Mouse (Mus musculus): ENCODE results near the gene Efr3b. TPM values are rescaled to one million over a fixed set of nuclear protein-coding genes. Genes with fewer than 3 reads are reported as not detected.
A peak's percentile ranks its signal among the peaks of the same experiment; 100 is the strongest.
"Not testable (repeated sequence)": the region's sequence is repeated elsewhere in the genome, so short reads cannot be mapped to it uniquely, and the experiment has no call there.

Efr3b gene
- polyA plus RNA-seq, 1 experiment = 0.83 TPM

DNA sequence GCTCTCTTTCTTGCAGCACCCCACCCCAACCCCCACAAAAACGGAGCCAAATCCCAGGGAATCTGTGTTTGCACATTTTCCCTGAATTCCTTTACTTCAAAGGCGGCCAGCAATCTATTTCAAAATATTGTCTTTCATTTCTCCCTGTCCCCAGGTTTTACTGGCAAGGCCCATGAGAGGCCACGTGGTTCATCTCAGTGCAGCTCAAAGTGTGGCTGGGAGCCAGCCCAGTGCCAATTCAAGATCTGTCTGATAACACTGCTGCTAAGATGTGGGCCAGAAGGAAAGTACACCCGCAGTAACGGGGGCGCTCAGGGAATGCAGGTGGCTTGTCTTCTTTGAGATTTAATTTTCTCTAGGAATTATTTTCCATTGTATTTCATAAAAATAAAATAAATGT lies 56.5 kb downstream of the Efr3b start:
- Histone ChIP-seq H3K27me3 (ENCODE audit: control insufficient read depth, insufficient read depth, low read length) (no peaks in the 10 kb centered on the region), H3K4me1 (ENCODE audit: control insufficient read depth, insufficient read depth, low read length) (peaks cover 6% of the 10 kb centered on the region), H3K4me3 (ENCODE audit: control insufficient read depth, low read depth, low read length) (no peak overlapping the region), H3K27ac (ENCODE audit: control insufficient read depth, insufficient read depth, low read depth, low read length) (no peak overlapping the region), H3K36me3 (ENCODE audit: control insufficient read depth, insufficient read depth, low read length) (no peaks in the 10 kb centered on the region)
- TF ChIP-seq POLR2A (IDR thresholded peaks at IDR 0.05; ENCODE audit: control insufficient read depth, low read depth, low read length) (no peak), CTCF (IDR thresholded peaks at IDR 0.05; ENCODE audit: control insufficient read depth, insufficient read depth, insufficient replicate concordance, low read depth, low read length) (no peak)

DNA sequence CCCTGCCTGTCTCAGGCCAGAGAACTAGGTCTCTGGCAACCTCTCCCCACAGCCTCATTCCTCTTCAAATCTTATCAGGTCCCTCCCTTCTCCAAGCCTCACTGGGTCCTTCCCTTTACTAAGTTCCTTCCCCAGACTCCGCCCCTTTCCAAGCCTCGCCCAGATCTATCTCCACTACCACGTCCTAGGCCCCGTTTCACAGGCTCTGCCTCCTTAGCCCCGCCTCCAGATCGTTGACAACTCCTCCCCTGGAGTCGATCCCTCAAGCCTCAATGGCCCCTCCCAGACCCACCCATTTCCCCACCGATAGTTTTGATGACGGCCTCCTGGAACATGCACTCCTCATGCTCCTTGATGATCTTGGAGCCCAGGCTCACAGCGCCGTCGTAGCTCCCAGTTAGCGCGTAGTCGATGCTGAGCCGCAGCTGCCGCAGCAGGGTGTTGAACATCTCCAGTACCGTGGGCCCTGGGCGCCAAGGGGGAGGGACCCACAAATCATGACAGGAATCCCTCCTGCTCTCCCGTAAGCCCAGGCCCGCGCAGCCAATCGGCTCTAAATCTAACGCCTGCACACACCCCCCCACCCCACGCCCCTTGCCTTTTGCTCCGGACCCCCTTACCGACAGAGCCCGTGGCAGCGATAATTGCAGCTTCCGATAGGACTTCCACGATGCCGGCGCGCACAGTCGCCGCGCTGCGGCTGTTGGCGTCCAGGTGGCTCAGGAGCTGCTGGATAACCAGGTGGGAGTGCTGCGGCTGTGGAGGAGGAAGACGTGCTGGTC lies 57.2 kb downstream of the Efr3b start:
- Histone ChIP-seq H3K36me3 (ENCODE audit: control insufficient read depth, insufficient read depth, low read length) (no peaks in the 10 kb centered on the region), H3K27me3 (ENCODE audit: control insufficient read depth, insufficient read depth, low read length) (no peaks in the 10 kb centered on the region), H3K4me1 (ENCODE audit: control insufficient read depth, insufficient read depth, low read length) (peaks cover 6% of the 10 kb centered on the region), H3K4me3 (ENCODE audit: control insufficient read depth, low read depth, low read length) (peak overlapping the region; percentile 75), H3K27ac (ENCODE audit: control insufficient read depth, insufficient read depth, low read depth, low read length) (0 out of 2 replicates have a peak overlapping the region, but pooled peaks have one; percentile 20)
- TF ChIP-seq POLR2A (IDR thresholded peaks at IDR 0.05; ENCODE audit: control insufficient read depth, low read depth, low read length) (0 out of 2 replicates have a peak, but pooled peaks have one; percentile 19), CTCF (IDR thresholded peaks at IDR 0.05; ENCODE audit: control insufficient read depth, insufficient read depth, insufficient replicate concordance, low read depth, low read length) (no peak)

DNA sequence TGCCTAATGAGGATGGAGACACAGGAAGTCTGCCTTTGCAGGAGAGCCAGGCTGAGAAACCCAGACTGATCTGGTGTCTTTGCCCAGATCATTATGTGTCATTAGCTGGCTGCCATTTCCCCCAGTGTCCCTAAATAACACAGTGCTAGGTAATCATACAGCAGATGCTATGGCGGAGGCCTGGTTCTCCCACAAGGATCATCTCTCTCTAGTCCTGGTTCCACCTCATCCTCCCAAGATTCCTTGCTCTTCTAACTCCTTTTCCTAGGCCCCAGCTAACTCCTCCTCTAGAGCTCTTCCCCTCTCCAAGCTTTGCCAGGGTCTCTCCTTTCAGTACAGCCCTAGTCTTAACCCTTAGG lies 57.7 kb downstream of the Efr3b start:
- Histone ChIP-seq H3K27me3 (ENCODE audit: control insufficient read depth, insufficient read depth, low read length) (no peaks in the 10 kb centered on the region), H3K27ac (ENCODE audit: control insufficient read depth, insufficient read depth, low read depth, low read length) (0 out of 2 replicates have a peak overlapping the region, but pooled peaks have one; percentile 20), H3K4me1 (ENCODE audit: control insufficient read depth, insufficient read depth, low read length) (peaks cover 6% of the 10 kb centered on the region), H3K36me3 (ENCODE audit: control insufficient read depth, insufficient read depth, low read length) (no peaks in the 10 kb centered on the region), H3K4me3 (ENCODE audit: control insufficient read depth, low read depth, low read length) (peak overlapping the region; percentile 75)
- TF ChIP-seq CTCF (IDR thresholded peaks at IDR 0.05; ENCODE audit: control insufficient read depth, insufficient read depth, insufficient replicate concordance, low read depth, low read length) (no peak), POLR2A (IDR thresholded peaks at IDR 0.05; ENCODE audit: control insufficient read depth, low read depth, low read length) (no peak)

DNA sequence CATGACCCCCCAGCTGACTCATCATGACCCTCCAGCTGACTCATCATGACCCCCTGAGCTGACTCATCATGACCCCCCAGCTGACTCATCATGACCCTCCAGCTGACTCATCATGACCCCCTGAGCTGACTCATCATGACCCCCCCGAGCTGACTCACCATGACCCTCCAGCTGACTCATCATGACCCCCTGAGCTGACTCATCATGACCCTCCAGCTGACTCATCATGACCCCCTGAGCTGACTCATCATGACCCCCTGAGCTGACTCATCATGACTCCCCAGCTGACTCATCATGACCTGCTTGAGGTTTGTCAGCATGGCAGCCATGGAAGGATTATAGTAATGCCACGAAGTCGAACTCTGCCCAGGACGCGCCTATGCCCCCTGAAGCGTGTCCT lies 65.5 kb downstream of the Efr3b start:
- H3K27me3 ChIP-seq (ENCODE audit: control insufficient read depth, insufficient read depth, low read length); H3K4me1 ChIP-seq (ENCODE audit: control insufficient read depth, insufficient read depth, low read length); H3K4me3 ChIP-seq (ENCODE audit: control insufficient read depth, low read depth, low read length); H3K36me3 ChIP-seq (ENCODE audit: control insufficient read depth, insufficient read depth, low read length); H3K27ac ChIP-seq (ENCODE audit: control insufficient read depth, insufficient read depth, low read depth, low read length): not testable (repeated sequence)

DNA sequence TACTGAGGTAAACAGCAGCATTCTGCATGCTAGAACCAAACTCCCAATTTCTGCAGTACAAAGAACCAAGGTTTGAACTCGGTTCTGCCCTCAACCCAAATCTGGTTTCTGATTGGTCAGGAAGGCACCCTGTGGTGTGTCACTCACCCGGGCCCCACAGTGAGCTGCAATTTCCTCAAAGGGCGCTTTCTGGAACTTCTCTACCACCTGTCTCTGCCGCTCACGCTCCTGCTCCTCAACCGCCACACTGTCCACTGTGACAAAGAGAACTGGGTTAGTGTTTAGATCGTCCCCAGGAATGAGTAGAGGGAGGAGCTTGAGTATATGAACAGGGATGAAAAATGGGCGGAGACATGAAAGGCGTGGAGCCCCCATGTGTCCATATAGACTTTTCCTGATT lies 70.3 kb downstream of the Efr3b start:
- no peak overlapping the region for H3K27ac ChIP-seq (ENCODE audit: control insufficient read depth, insufficient read depth, low read depth, low read length)
- peak overlapping the region; percentile 41 for H3K4me3 ChIP-seq (ENCODE audit: control insufficient read depth, low read depth, low read length)
- no peaks in the 10 kb centered on the region; the same call in none of the 2 replicates for H3K4me1 ChIP-seq (ENCODE audit: control insufficient read depth, insufficient read depth, low read length)
- no peak for TF ChIP-seq POLR2A (IDR thresholded peaks at IDR 0.05; ENCODE audit: control insufficient read depth, low read depth, low read length)
- TF ChIP-seq CTCF (IDR thresholded peaks at IDR 0.05; ENCODE audit: control insufficient read depth, insufficient read depth, insufficient replicate concordance, low read depth, low read length) = no peak
- no peaks in the 10 kb centered on the region for H3K36me3 ChIP-seq (ENCODE audit: control insufficient read depth, insufficient read depth, low read length)
- H3K27me3 ChIP-seq (ENCODE audit: control insufficient read depth, insufficient read depth, low read length) = no peaks in the 10 kb centered on the region

DNA sequence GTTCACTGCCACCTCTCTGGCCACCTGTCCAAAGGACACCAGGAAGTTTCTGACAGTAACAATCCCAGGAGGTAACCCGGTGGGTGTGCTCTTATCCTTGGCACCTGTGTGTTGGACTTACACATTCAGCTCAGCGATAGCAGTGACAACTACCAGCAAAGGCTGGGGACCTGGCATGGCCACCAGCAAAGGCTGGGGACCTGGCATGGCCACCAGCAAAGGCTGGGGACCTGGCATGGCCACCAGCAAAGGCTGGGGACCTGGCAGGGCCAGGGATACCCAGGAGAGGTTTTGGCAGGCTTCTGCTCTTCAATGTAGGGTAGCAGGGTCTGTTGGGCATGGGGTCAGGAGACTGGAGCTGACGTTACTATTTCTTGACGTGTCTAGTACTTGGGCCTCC lies 71.5 kb downstream of the Efr3b start:
- Histone ChIP-seq H3K36me3 (ENCODE audit: control insufficient read depth, insufficient read depth, low read length) (no peaks in the 10 kb centered on the region), H3K4me3 (ENCODE audit: control insufficient read depth, low read depth, low read length) (no peak overlapping the region), H3K27me3 (ENCODE audit: control insufficient read depth, insufficient read depth, low read length) (no peaks in the 10 kb centered on the region), H3K4me1 (ENCODE audit: control insufficient read depth, insufficient read depth, low read length) (no peaks in the 10 kb centered on the region; the same call in none of the 2 replicates), H3K27ac (ENCODE audit: control insufficient read depth, insufficient read depth, low read depth, low read length) (no peak overlapping the region)
- TF ChIP-seq CTCF (IDR thresholded peaks at IDR 0.05; ENCODE audit: control insufficient read depth, insufficient read depth, insufficient replicate concordance, low read depth, low read length) (no peak), POLR2A (IDR thresholded peaks at IDR 0.05; ENCODE audit: control insufficient read depth, low read depth, low read length) (no peak)

DNA sequence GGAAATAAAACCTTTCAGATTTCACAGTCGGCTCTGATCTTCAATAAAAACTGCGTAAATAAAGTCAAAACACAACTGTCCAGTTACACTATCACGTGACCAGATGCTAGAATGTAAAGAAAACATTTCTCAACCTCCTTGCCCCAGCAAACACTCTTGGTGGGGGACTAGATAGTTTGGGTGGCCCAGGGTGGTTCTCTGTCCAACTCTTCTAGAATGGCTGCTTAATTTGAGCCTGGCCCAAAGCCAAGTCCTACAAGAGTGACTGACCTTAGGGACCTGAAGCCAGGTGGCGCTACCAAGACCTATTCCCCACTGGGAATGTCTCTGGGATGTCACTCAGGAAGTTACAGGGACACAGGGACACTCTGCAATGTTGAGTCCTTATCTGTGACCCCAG lies 78.2 kb downstream of the Efr3b start:
- peak overlapping the region; percentile 90; the same call in 1 of the 2 replicates for H3K27ac ChIP-seq (ENCODE audit: control insufficient read depth, insufficient read depth, low read depth, low read length)

More for the DNA sequence above, 78.2 kb downstream of the Efr3b start:
- TF ChIP-seq CTCF (IDR thresholded peaks at IDR 0.05; ENCODE audit: control insufficient read depth, insufficient read depth, insufficient replicate concordance, low read depth, low read length) (no peak), POLR2A (IDR thresholded peaks at IDR 0.05; ENCODE audit: control insufficient read depth, low read depth, low read length) (no peak)
- peak overlapping the region; percentile 95 for H3K4me3 ChIP-seq (ENCODE audit: control insufficient read depth, low read depth, low read length)
- H3K36me3 ChIP-seq (ENCODE audit: control insufficient read depth, insufficient read depth, low read length) = no peaks in the 10 kb centered on the region
- H3K27me3 ChIP-seq (ENCODE audit: control insufficient read depth, insufficient read depth, low read length) = no peaks in the 10 kb centered on the region
- H3K4me1 ChIP-seq (ENCODE audit: control insufficient read depth, insufficient read depth, low read length) = peaks cover 5% of the 10 kb centered on the region
